In the genomic region with DNA sequence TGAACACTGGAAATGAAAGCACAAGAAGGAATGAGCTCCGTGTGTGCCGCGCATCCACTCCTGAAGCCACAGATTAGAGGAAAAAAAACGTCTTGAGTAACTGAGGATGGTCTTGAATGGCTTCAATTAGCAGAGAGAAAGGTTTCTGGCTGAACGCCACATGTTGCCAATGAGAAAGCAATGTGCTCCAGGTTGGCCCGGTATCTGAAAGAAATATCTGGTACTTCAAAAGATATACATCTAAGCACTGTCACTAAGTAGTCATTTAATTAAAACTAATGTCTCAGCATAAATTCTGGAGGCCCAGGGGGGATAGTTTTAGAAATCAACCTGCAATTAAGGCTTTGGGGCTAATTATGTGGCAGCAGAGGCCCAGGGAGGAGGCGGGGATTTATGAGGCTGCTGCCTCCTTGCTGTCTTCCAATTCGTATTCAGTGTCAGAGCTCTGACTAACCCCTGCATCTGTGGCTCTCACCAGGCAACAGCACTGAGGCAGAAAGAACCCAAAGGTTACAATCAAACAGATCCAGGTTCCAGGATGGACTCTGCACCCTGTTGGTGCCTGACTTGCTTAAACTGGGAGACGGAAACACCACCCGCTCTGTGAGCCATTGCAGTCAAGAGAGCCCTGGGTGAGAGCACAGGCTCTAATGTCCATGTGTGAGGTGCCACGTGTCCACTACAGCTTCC, we compare ENCODE assay signal across 11 mouse cellular contexts.
DNase-seq lines count a peak whose midpoint lies in the region; ATAC-seq and TF ChIP-seq lines count a peak whose summit lies in the region.
"Had no signal": no experiment of that assay in that cellular context is flagged by ENCODE, and none has a peak within 500 bp of the region (broad histone marks: within the 10 kb centered on the region; RNA-seq: fewer than 3 reads in every experiment).

No protein-coding gene starts in this region.

- H3K4me1 ChIP-seq in kidney, embryonic 15.5 days = peaks cover 29% of the 10 kb centered on the region
- peaks cover 4% of the 10 kb centered on the region; the same call in 1 of the 2 replicates for H3K4me1 ChIP-seq in forebrain, embryonic 14.5 days (ENCODE audit: control insufficient read depth, insufficient read depth, low read length)
- no peaks in the 10 kb centered on the region for H3K4me1 ChIP-seq in kidney, postnatal 0 days (replicated peaks; ENCODE audit: insufficient read depth, low read length)
- H3K4me1 ChIP-seq in midbrain, embryonic 15.5 days = peaks cover 6% of the 10 kb centered on the region; the same call in 1 of the 2 replicates

- 61% methylated on average over 11 of the region's 11 CpGs for WGBS in kidney, embryonic 15.5 days
- WGBS in forebrain, embryonic 14.5 days = 25% methylated on average over 11 of the region's 11 CpGs
- 61% methylated on average over 11 of the region's 11 CpGs for WGBS in kidney, postnatal 0 days
- 61% methylated on average over 11 of the region's 11 CpGs for WGBS in midbrain, embryonic 15.5 days

- peak; percentile 89 for DNase-seq in kidney, adult 11 months
- DNase-seq in forebrain, embryonic 14.5 days (ENCODE audit: low spot score) = peak; percentile 67
- DNase-seq in kidney, postnatal 0 days (ENCODE audit: low spot score) = no peak
- DNase-seq in testis, postnatal 10 days (ENCODE audit: low spot score) = no peak
- no peak for DNase-seq in adrenal gland, adult 8-10 months
- no peak for DNase-seq in left cerebral cortex, adult 18-20 months (ENCODE audit: low spot score in 2 of 2)
- DNase-seq: heart, adult 11 months had no signal

- H3K4me3 ChIP-seq in kidney, embryonic 15.5 days (replicated peaks) = no peak overlapping the region
- no peak overlapping the region for H3K4me3 ChIP-seq in forebrain, embryonic 14.5 days (ENCODE audit: low read depth, low read length)
- no peak overlapping the region for H3K4me3 ChIP-seq in kidney, postnatal 0 days (replicated peaks; ENCODE audit: low read depth, low read length)
- H3K4me3 ChIP-seq in midbrain, embryonic 15.5 days = no peak overlapping the region
- H3K4me3 ChIP-seq: left cerebral cortex, adult 2 months; lung, embryonic 15.5 days had no signal

- H3K9me3 ChIP-seq in kidney, embryonic 15.5 days (replicated peaks) = no peaks in the 10 kb centered on the region
- no peaks in the 10 kb centered on the region for H3K9me3 ChIP-seq in forebrain, embryonic 14.5 days (replicated peaks; ENCODE audit: control insufficient read depth, low read length)
- H3K9me3 ChIP-seq in kidney, postnatal 0 days (replicated peaks; ENCODE audit: low read length) = no peaks in the 10 kb centered on the region
- H3K9me3 ChIP-seq in midbrain, embryonic 15.5 days = no peaks in the 10 kb centered on the region
- H3K9me3 ChIP-seq: lung, embryonic 15.5 days had no signal

- ATAC-seq in kidney, embryonic 15.5 days (replicated peaks; ENCODE audit: low FRiP score) = no peak
- peak; percentile 77 for ATAC-seq in forebrain, embryonic 14.5 days
- ATAC-seq in kidney, postnatal 0 days (replicated peaks; ENCODE audit: low FRiP score, low read depth) = peak; percentile 90
- ATAC-seq in midbrain, embryonic 15.5 days (replicated peaks) = peak; percentile 43; the same call in 1 of the 2 replicates

- H3K36me3 ChIP-seq in kidney, embryonic 15.5 days = no peaks in the 10 kb centered on the region
- H3K36me3 ChIP-seq in forebrain, embryonic 14.5 days (ENCODE audit: control insufficient read depth, insufficient read depth, low read length) = no peaks in the 10 kb centered on the region
- no peaks in the 10 kb centered on the region for H3K36me3 ChIP-seq in kidney, postnatal 0 days (ENCODE audit: insufficient read depth, low read length)
- no peaks in the 10 kb centered on the region for H3K36me3 ChIP-seq in midbrain, embryonic 15.5 days (replicated peaks)
- H3K36me3 ChIP-seq: lung, embryonic 15.5 days had no signal

- TF ChIP-seq CTCF in kidney, postnatal 0 days (IDR thresholded peaks at IDR 0.05; ENCODE audit: low read depth) = no peak

- H3K27me3 ChIP-seq in kidney, embryonic 15.5 days = no peaks in the 10 kb centered on the region
- no peaks in the 10 kb centered on the region for H3K27me3 ChIP-seq in forebrain, embryonic 14.5 days (replicated peaks; ENCODE audit: control insufficient read depth, insufficient read depth, low read length)
- H3K27me3 ChIP-seq in kidney, postnatal 0 days (ENCODE audit: insufficient read depth, low read length) = no peaks in the 10 kb centered on the region
- H3K27me3 ChIP-seq in midbrain, embryonic 15.5 days (replicated peaks) = no peaks in the 10 kb centered on the region
- H3K27me3 ChIP-seq: lung, embryonic 15.5 days had no signal

- no peak overlapping the region for H3K27ac ChIP-seq in kidney, embryonic 15.5 days
- H3K27ac ChIP-seq in forebrain, embryonic 14.5 days (ENCODE audit: low read depth, low read length) = no peak overlapping the region
- no peak overlapping the region for H3K27ac ChIP-seq in kidney, postnatal 0 days
- no peak overlapping the region for H3K27ac ChIP-seq in midbrain, embryonic 15.5 days
- H3K27ac ChIP-seq: left cerebral cortex, adult 2 months; lung, embryonic 15.5 days had no signal

- no peak overlapping the region for H3K4me2 ChIP-seq in kidney, embryonic 15.5 days
- no peak overlapping the region for H3K4me2 ChIP-seq in forebrain, embryonic 14.5 days (ENCODE audit: low read length)
- H3K4me2 ChIP-seq in kidney, postnatal 0 days (ENCODE audit: low read length) = no peak overlapping the region
- H3K4me2 ChIP-seq in midbrain, embryonic 15.5 days = no peak overlapping the region
- H3K4me2 ChIP-seq: lung, embryonic 15.5 days had no signal

- H3K9ac ChIP-seq in kidney, embryonic 15.5 days = no peak overlapping the region
- no peak overlapping the region; the same call in 1 of the 2 replicates for H3K9ac ChIP-seq in forebrain, embryonic 14.5 days (ENCODE audit: low read length)
- H3K9ac ChIP-seq in kidney, postnatal 0 days (ENCODE audit: low read depth, low read length) = no peak overlapping the region
- H3K9ac ChIP-seq in midbrain, embryonic 15.5 days = no peak overlapping the region
- H3K9ac ChIP-seq: lung, embryonic 15.5 days had no signal

Comparison
In these comparisons a context has a peak if more than half of its experiments do, and no peak if none do; other contexts are left out.
1. DNase-seq: peak in kidney, adult 11 months (single experiment) and forebrain, embryonic 14.5 days (single experiment); none in kidney, postnatal 0 days (single experiment), testis, postnatal 10 days (single experiment), adrenal gland, adult 8-10 months (single experiment) and left cerebral cortex, adult 18-20 months (0 of 2).